Mouse (Mus musculus) mammary gland, adult 2 months (tissue): Measurements from ENCODE around the gene Hoxc9. TPM values are rescaled to one million over a fixed set of nuclear protein-coding genes. Genes with fewer than 3 reads are reported as not detected.

Source experiments
- polyA plus RNA-seq: library from polyadenylated mRNA; depleted of rRNA; stranded (reverse); fragments of >200 nt; gene quantifications from 2 replicates; pipeline ENCODE4 v1.2.3, GENCODE M21; 2012; ENCODE audit warnings: low replicate concordance; rRNA removed

Gene Hoxc9
- 3.3 and 27.1 TPM in 2 replicates for polyA plus RNA-seq

DNA sequence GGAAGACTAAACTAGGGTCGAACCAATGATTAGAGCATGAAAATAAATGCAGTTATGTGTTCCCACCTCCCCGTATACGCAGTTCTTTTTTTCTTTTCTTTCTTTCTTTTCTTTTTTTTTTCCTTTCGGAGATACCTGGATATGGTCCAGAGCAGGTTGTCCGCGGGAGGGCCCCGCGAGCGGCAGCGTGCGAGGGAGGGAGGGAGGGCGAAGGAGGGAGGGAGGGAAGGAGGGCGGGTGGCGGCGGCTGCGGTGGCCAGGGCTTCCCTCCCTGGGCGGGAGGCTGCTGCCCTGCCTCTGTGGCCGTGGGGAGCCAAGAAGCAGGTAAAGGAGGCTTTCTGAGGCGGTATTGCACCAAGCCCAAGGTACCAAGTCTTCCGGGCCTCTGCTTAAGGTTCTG is at the start of gene Hoxc9:
Hoxc9 (plus strand) TSS at position 269 of the 400 bp plus-strand sequence.

GRCm38 (mm10) chr15:102936279-102936972 is 39.8 kb upstream of the Hoxc9 start, which contains the start of gene Hoxc12:
TSS of gene Hoxc12 (plus strand) at chr15:102936757.

DNA sequence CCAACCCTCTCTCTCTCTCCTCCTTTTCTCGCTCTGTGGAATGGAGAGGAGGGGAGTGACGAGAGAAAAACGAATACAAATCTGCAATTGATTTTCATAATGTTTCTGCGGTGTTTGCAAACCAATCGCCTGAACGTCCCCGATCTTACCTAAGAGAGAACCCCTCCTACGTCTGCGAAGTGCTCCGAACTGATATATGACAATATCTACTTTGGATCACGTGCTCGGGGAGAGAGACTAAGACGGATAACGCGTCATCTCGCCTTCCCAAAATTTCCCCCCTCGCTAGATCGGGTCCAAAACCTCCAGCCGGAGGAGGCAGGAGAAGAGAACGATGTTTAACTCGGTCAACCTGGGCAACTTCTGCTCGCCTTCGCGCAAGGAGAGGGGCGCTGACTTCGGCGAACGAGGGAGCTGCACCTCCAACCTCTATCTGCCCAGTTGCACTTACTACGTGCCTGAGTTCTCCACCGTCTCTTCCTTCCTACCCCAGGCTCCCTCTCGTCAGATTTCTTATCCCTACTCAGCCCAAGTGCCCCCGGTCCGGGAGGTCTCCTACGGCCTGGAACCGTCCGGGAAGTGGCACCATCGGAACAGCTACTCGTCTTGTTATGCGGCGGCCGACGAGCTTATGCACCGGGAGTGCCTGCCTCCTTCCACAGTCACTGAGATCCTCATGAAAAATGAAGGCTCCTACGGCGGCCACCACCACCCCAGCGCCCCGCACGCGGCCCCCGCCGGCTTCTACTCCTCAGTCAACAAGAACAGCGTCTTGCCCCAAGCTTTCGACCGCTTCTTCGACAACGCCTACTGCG is 21.8 kb upstream of the Hoxc9 start, which contains the start of gene Hoxc11:
Hoxc11 (plus strand) TSS at position 236 of the 815 bp plus-strand sequence.

GRCm38 (mm10) chr15:102966776-102967311 is 9.4 kb upstream of the Hoxc9 start, which contains the start of gene Hoxc10:
TSS of gene Hoxc10 (plus strand) at chr15:102966796.

DNA sequence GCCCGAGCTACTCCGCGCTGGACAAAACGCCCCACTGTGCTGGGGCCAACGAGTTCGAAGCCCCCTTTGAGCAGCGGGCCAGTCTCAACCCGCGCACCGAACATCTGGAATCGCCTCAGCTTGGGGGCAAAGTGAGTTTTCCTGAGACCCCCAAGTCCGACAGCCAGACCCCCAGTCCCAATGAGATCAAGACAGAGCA is 9.0 kb upstream of the Hoxc9 start, which contains the start of gene Hoxc5:
Hoxc5 (plus strand) TSS at position 132 of the 199 bp plus-strand sequence.

DNA sequence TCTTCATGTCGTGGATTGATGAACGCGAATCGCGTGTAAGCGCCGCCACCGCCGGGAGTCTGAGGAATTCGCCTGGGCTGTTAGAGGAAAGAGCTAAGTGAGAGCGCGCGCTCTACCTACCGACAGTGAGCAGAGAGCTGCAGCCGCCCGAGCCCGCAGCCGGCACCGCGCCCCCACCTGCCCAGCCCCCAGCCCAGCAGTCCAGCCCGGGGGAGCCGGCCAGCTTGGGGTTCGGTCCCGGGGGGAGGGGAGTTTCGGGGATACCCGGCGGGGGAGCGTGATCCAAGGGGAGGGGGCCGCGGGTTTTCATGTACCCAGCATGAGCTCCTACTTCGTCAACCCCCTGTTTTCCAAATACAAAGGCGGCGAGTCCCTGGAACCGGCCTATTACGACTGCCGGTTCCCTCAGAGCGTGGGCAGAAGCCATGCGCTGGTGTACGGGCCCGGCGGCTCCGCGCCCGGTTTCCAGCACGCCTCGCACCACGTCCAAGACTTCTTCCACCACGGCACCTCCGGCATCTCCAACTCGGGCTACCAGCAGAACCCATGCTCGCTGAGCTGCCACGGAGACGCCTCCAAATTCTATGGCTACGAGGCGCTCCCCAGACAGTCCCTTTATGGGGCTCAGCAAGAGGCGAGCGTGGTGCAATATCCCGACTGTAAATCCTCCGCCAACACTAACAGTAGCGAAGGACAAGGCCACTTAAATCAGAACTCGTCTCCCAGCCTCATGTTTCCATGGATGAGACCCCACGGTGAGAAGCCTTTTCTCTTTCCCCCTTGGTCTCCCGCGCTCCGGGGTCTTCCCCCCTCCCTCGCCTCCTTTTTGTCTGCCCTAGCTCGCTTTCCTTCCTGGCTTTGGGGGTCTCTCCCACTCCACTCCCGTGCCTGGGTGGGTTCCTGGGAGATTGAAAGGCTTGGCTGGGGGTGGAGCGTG is 14.5 kb downstream of the Hoxc9 start, which contains the start of gene Hoxc8:
Hoxc8 (plus strand) TSS at position 147 of the 937 bp plus-strand sequence.

DNA sequence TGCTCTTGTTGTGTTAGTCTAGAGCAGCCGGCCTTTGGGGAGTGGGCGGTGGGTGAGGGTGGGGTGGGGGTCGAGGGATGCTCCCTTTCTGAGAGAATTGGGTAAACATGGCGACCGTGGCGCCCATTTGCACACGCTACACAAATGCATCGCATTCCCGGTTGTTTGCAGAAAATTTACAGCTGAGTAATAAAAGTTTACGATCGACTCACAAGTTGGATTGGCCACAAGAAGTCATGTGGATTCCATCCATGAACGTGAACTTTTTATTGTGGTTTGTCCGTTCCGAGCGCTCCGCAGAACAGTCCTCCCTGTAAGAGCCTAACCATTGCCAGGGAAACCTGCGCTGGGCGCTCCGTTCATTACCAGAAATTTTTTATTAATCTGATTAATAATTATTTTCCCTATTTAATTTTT is 21.7 kb downstream of the Hoxc9 start, which contains the start of gene Hoxc6:
Hoxc6 (plus strand) TSS at position 319 of the 417 bp plus-strand sequence.

DNA sequence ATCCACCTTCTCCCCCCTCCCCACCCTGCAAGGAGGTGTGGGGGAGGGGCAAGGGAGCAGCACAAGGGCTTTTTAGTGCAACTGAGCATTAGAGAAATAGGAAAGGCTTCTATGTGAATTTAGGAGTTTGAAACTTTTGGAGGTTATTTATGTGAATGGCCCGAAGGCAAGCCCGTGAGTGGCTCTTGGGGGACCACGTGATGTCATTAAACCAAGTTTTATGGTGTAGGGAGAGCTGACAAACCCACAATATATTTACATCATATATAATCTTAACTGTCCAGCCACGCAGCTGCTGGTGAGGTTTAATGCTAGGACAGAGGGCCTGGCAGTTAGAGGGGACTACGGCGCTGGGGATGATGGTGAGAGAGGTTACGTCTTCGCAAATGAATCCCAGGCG is 42.4 kb downstream of the Hoxc9 start, which contains the start of gene Hoxc4:
Hoxc4 (plus strand) TSS at position 299 of the 400 bp plus-strand sequence.

Other genes with a start within 250 kb of the Hoxc9 start
- gene Hoxc13, start 55.3 kb upstream of the Hoxc9 start, polyA plus RNA-seq = 0.06 TPM in 1 of 2 replicates, not detected in the other
- gene Hoxc12, start 39.7 kb upstream of the Hoxc9 start, polyA plus RNA-seq = not detected in 2 replicates
- gene Hoxc11, start 22.0 kb upstream of the Hoxc9 start, polyA plus RNA-seq = 0.13 TPM in 1 of 2 replicates, not detected in the other
- 5.7 and 16.2 TPM in 2 replicates for gene Hoxc10, start 9.6 kb upstream of the Hoxc9 start, polyA plus RNA-seq
- 6.7 and 10.3 TPM in 2 replicates for gene Hoxc5, start 9.0 kb upstream of the Hoxc9 start, polyA plus RNA-seq
- 12.5 and 20.6 TPM in 2 replicates for gene Hoxc8, start 14.2 kb downstream of the Hoxc9 start, polyA plus RNA-seq
- gene Hoxc6, start 21.8 kb downstream of the Hoxc9 start, polyA plus RNA-seq = 20.9 and 23.9 TPM in 2 replicates
- gene Hoxc4, start 42.5 kb downstream of the Hoxc9 start, polyA plus RNA-seq = 2.9 and 3.3 TPM in 2 replicates
- 22.0 and 22.7 TPM in 2 replicates for gene Smug1, start 190.7 kb downstream of the Hoxc9 start, polyA plus RNA-seq